Mouse (Mus musculus) CH12.LX (cell line): ENCODE measurements around the gene Trim56. TPM values are rescaled to one million over a fixed set of nuclear protein-coding genes. Genes with fewer than 3 reads are reported as not detected.
A peak's percentile ranks its signal among the peaks of the same experiment; 100 is the strongest.
"Not testable (repeated sequence)": the region's sequence is repeated elsewhere in the genome, so short reads cannot be mapped to it uniquely, and the experiment has no call there.

Source experiments
- DNase-seq: peaks from one replicate; pipeline ENCODE4 v3.0.0-alpha.2; 2013; ENCODE audit errors: extremely low read depth
- H3K27ac ChIP-seq: 2 replicates; pipeline ENCODE4 v1.5.1; 2012; ENCODE audit warnings: low read depth, mild to moderate bottlenecking, control low read depth, moderate library complexity; ENCODE audit not compliant: insufficient read depth
- H3K27me3 ChIP-seq: replicated peaks from 2 replicates; pipeline ENCODE3; 2012; ENCODE audit warnings: inconsistent platforms
- H3K36me3 ChIP-seq, 2 experiments: replicated peaks in 1 of 2; 2 replicates each; pipeline versions ENCODE3 to v1.6.1; 2012; ENCODE audit warnings: inconsistent platforms in 1 of 2, low read length in 1 of 2, mild to moderate bottlenecking in 1 of 2, mixed read lengths in 1 of 2, moderate library complexity in 1 of 2; ENCODE audit not compliant: control insufficient read depth in 1 of 2, insufficient read depth in 1 of 2
- H3K4me1 ChIP-seq, 2 experiments: 2 replicates each; pipeline ENCODE4 v1.6.1; 2012; ENCODE audit warnings: inconsistent platforms in 1 of 2, moderate library complexity in 1 of 2; ENCODE audit not compliant: insufficient read depth in 2 of 2, control insufficient read depth in 1 of 2
- H3K4me2 ChIP-seq: 2 replicates; pipeline ENCODE4 v1.6.1; 2012; ENCODE audit warnings: low read depth, mild to moderate bottlenecking, control low read depth; ENCODE audit not compliant: poor library complexity, insufficient read depth, severe bottlenecking
- H3K4me3 ChIP-seq, 3 experiments: fragments of 150-350 bp in 1 of 3; sonication (generic) in 1 of 3; replicated peaks in 1 of 3; 2 replicates each; pipeline versions ENCODE3 to v1.5.1; 2011 to 2012; ENCODE audit warnings: low read depth in 2 of 3, low read length in 2 of 3, mild to moderate bottlenecking in 2 of 3, moderate library complexity in 2 of 3, control low read depth in 1 of 3, improper control_type of control experiment in 1 of 3, inconsistent platforms in 1 of 3, mixed read lengths in 1 of 3; ENCODE audit not compliant: poor library complexity in 1 of 3
- H3K79me2 ChIP-seq: replicated peaks from 2 replicates; pipeline ENCODE4 v1.6.1; 2012; ENCODE audit warnings: mild to moderate bottlenecking, moderate library complexity; ENCODE audit not compliant: control insufficient read depth, poor library complexity, insufficient read depth, severe bottlenecking; ENCODE audit errors: extremely low read depth
- H3K9ac ChIP-seq: 2 replicates; pipeline ENCODE4 v1.6.1; 2012; ENCODE audit warnings: low read depth, mild to moderate bottlenecking, control low read depth, moderate library complexity; ENCODE audit not compliant: insufficient read depth
- H3K9me3 ChIP-seq: replicated peaks from 2 replicates; pipeline ENCODE3; 2012; ENCODE audit warnings: low read length, inconsistent platforms, mixed read lengths
- BHLHE40 ChIP-seq: IDR thresholded peaks from 2 replicates; pipeline ENCODE4 v1.6.1; 2011; ENCODE audit warnings: mild to moderate bottlenecking, low read depth, low read length, improper control_type of control experiment
- CTCF ChIP-seq, 2 experiments: IDR thresholded peaks in 1 of 2; conservative IDR thresholded peaks in 1 of 2; 2 replicates each; pipeline ENCODE4 v1.5.1; 2011 to 2012; ENCODE audit warnings: low read depth in 2 of 2, low read length in 2 of 2, improper control_type of control experiment in 1 of 2, inconsistent platforms in 1 of 2, mild to moderate bottlenecking in 1 of 2, moderate library complexity in 1 of 2
- E2F4 ChIP-seq: IDR thresholded peaks from 2 replicates; pipeline ENCODE4 v1.6.1; 2011; ENCODE audit warnings: low read depth, low read length, improper control_type of control experiment; ENCODE audit not compliant: insufficient replicate concordance
- ELF1 ChIP-seq: IDR thresholded peaks from 2 replicates; pipeline ENCODE4 v1.6.1; 2014; ENCODE audit warnings: low read depth, mild to moderate bottlenecking, inconsistent platforms, low read length, improper control_type of control experiment
- EP300 ChIP-seq: IDR thresholded peaks from 2 replicates; pipeline ENCODE4 v1.6.1; 2011; ENCODE audit warnings: low read length, improper control_type of control experiment
- ETS1 ChIP-seq: conservative IDR thresholded peaks from 2 replicates; pipeline ENCODE4 v1.6.1; 2012; ENCODE audit warnings: low read depth, mild to moderate bottlenecking, inconsistent platforms, low read length, improper control_type of control experiment, moderate library complexity
- GABPA ChIP-seq: IDR thresholded peaks from 2 replicates; pipeline ENCODE4 v1.6.1; 2012; ENCODE audit warnings: low read depth, low read length, improper control_type of control experiment, inconsistent platforms; ENCODE audit not compliant: insufficient replicate concordance
- HCFC1 ChIP-seq: IDR thresholded peaks from 2 replicates; pipeline ENCODE4 v1.6.1; 2012; ENCODE audit warnings: low read depth, mild to moderate bottlenecking, inconsistent platforms, low read length, improper control_type of control experiment
- MAX ChIP-seq: IDR thresholded peaks from 2 replicates; pipeline ENCODE4 v1.6.1; 2011; ENCODE audit warnings: low read length, improper control_type of control experiment
- MXI1 ChIP-seq: IDR thresholded peaks from 2 replicates; pipeline ENCODE4 v1.6.1; 2011; ENCODE audit warnings: mild to moderate bottlenecking, low read depth, low read length, improper control_type of control experiment
- PAX5 ChIP-seq: IDR thresholded peaks from 2 replicates; pipeline ENCODE4 v1.6.1; 2012; ENCODE audit warnings: low read length, inconsistent platforms, mixed read lengths
- RCOR1 ChIP-seq: conservative IDR thresholded peaks from 2 replicates; pipeline ENCODE4 v1.6.1; 2012; ENCODE audit warnings: low read depth, mild to moderate bottlenecking, inconsistent platforms, low read length, improper control_type of control experiment
- SMC3 ChIP-seq: IDR thresholded peaks from 2 replicates; pipeline ENCODE4 v1.6.1; 2011; ENCODE audit warnings: low read depth, low read length, improper control_type of control experiment
- TBP ChIP-seq: conservative IDR thresholded peaks from 2 replicates; pipeline ENCODE4 v1.6.1; 2011; ENCODE audit warnings: low read depth, low read length, improper control_type of control experiment
- TCF12 ChIP-seq: IDR thresholded peaks from 2 replicates; pipeline ENCODE4 v1.6.1; 2014; ENCODE audit warnings: low read depth, mild to moderate bottlenecking, inconsistent platforms, low read length, improper control_type of control experiment
- ZKSCAN1 ChIP-seq: IDR thresholded peaks from 2 replicates; pipeline ENCODE4 v1.6.1; 2012; ENCODE audit warnings: low read depth, inconsistent platforms, low read length, improper control_type of control experiment, borderline replicate concordance
- ZMIZ1 ChIP-seq: IDR thresholded peaks from 2 replicates; pipeline ENCODE4 v1.6.1; 2012; ENCODE audit warnings: low read depth, mild to moderate bottlenecking, inconsistent platforms, low read length, improper control_type of control experiment
- ZNF384 ChIP-seq: IDR thresholded peaks from 2 replicates; pipeline ENCODE4 v1.6.1; 2012; ENCODE audit warnings: low read depth, low read length, improper control_type of control experiment, inconsistent platforms
- dilution Hi-C: fragments of 300-500 bp; cut with MboI; formaldehyde crosslinking; loops from 2 replicates; pipeline ENCODE4 v1.14.3; 2020; ENCODE audit warnings: low sequenced_read_pairs; ENCODE audit not compliant: extremely low pct_unique_long_range_greater_than_20kb, extremely low pct_ligation_motif_present
- in situ Hi-C: fragments of 300-500 bp; cut with MboI; formaldehyde crosslinking; loops from 3 replicates; pipeline ENCODE4 v1.14.3; 2019; ENCODE audit warnings: low sequenced_read_pairs, low pct_ligation_motif_present, low pct_unique_long_range_greater_than_20kb, mixed read lengths
- polyA plus RNA-seq: library from polyadenylated mRNA; unstranded; fragments of >175 nt; gene quantifications from 2 replicates; pipeline ENCODE4 v1.2.1, GENCODE M21; 2012; ENCODE audit warnings: low read depth; ENCODE audit not compliant: insufficient read length
- total RNA-seq, 2 experiments: library from RNA; depleted of rRNA; stranded (reverse); fragments of 300-350 nt in 1 of 2; fragments of >200 nt in 1 of 2; gene quantifications; 2 replicates each; pipeline ENCODE4 v1.2.3; 2012 to 2014

Gene Trim56
- total and polyA plus RNA-seq, 3 experiments = 7.6 to 12.9 (median 11.2) TPM

- H3K4me2 ChIP-seq, in situ Hi-C loops, H3K27me3 ChIP-seq, dilution Hi-C loops, H3K79me2 ChIP-seq, H3K27ac ChIP-seq, H3K36me3 ChIP-seq, H3K9ac ChIP-seq, H3K4me3 ChIP-seq, H3K4me1 ChIP-seq: not testable (repeated sequence)
- H3K9me3 ChIP-seq = peaks cover 35% of the 10 kb centered on the region
- DNase-seq = peak; percentile 12
These were observed 33.4 kb upstream of the Trim56 start, which contains the start of gene Muc3 for GRCm38 (mm10) chr5:137149272-137149882. Gene Muc3, minus strand, starts transcription at chr5:137149322.

- in situ Hi-C loops = no loop called here
- no peaks in the 10 kb centered on the region for H3K36me3 ChIP-seq
- DNase-seq = no peak
- peaks cover 56% of the 10 kb centered on the region for H3K27me3 ChIP-seq
- no peaks in the 10 kb centered on the region for H3K9me3 ChIP-seq
- TF ChIP-seq ELF1 (no peak), ETS1 (no peak), EP300 (no peak), MXI1 (no peak), HCFC1 (no peak), ZNF384 (no peak), CTCF (conservative IDR thresholded peaks at IDR 0.05 in 1 of 2, IDR thresholded peaks at IDR 0.05 in 1 of 2; ENCODE audit: low read depth in 2 of 2, low read length in 2 of 2) (no peak), TBP (no peak), ZKSCAN1 (no peak), SMC3 (no peak), PAX5 (no peak), RCOR1 (no peak), BHLHE40 (no peak), GABPA (no peak), ZMIZ1 (no peak)
- TF ChIP-seq, all 38 proteins: peak for 0
- Histone ChIP-seq H3K4me3 (no peak overlapping the region), H3K4me1 (no peaks in the 10 kb centered on the region), H3K9ac (no peak overlapping the region), H3K4me2 (no peak overlapping the region), H3K79me2 (no peaks in the 10 kb centered on the region), H3K27ac (no peak overlapping the region)
- dilution Hi-C loops = no loop called here
These were observed 24.8 kb upstream of the Trim56 start for GRCm38 (mm10) chr5:137140836-137141235.

- dilution Hi-C loops = no loop called here
- H3K36me3 ChIP-seq = no peaks in the 10 kb centered on the region
- H3K4me1 ChIP-seq = no peaks in the 10 kb centered on the region
- in situ Hi-C loops = no loop called here
- H3K4me3 ChIP-seq = no peak overlapping the region
- H3K9ac ChIP-seq = no peak overlapping the region
- no peak for DNase-seq
- no peak overlapping the region for H3K4me2 ChIP-seq
- H3K27ac ChIP-seq = no peak overlapping the region
- peaks cover 9% of the 10 kb centered on the region for H3K9me3 ChIP-seq
- no peaks in the 10 kb centered on the region for H3K79me2 ChIP-seq
- peaks cover 52% of the 10 kb centered on the region for H3K27me3 ChIP-seq
- TF ChIP-seq E2F4 = no peak
- no peak for TF ChIP-seq CTCF (conservative IDR thresholded peaks at IDR 0.05 in 1 of 2, IDR thresholded peaks at IDR 0.05 in 1 of 2; ENCODE audit: low read depth in 2 of 2, low read length in 2 of 2)
- TF ChIP-seq TCF12 = no peak
- no peak for TF ChIP-seq MAX
These were observed 23.0 kb upstream of the Trim56 start for GRCm38 (mm10) chr5:137138977-137139376.
